Mouse (Mus musculus) heart, postnatal 0 days (tissue): Measurements from ENCODE around the gene Dkkl1.

Experiments used
- CTCF ChIP-seq: IDR thresholded peaks from 2 replicates; pipeline ENCODE4 v1.5.1; 2016; ENCODE audit warnings: antibody characterized with exemption, control low read depth, low read depth
- EP300 ChIP-seq: IDR thresholded peaks from 2 replicates; pipeline ENCODE4 v1.6.1; 2016; ENCODE audit warnings: antibody characterized with exemption, low read depth

GRCm38 (mm10) chr7:45158991-45159390 lies 53.0 kb downstream of the Dkkl1 start:
- TF ChIP-seq CTCF (no peak), EP300 (no peak)
